Mouse (Mus musculus) WW6 (cell line): ENCODE data around the gene Bach2.

Experiments used
- DNase-seq: peaks from one replicate; pipeline ENCODE4 v3.0.0-alpha.2; 2013; ENCODE audit warnings: low read depth, low spot score

Gene Bach2

DNA sequence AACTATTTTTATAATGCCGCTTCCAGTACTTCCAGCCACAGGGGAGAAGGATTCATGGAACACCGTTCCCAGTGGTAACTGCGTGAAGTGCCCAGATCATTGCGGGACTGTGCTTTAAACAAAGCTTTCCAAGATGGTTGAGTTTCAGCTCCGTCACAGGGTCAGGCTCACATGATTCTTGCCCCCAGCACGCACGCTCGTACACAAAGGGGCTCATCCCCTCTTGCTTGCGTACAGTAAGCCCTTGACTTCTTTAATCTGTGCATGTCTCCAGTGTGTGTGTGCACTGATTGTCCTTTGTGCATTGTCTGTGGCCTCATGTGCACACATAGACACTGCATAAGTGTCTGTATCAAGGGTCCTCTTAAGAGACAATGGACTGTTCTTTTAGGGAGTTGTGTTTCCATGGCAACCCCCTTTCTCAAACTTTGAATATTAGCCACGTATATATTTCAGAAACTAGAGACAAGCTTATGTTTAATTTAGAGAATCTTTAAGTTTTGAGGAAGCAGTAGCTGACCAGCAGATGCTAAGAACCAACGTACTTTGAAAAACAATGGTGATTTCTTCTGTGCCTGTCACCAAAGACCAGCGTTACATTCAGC, 119.5 kb downstream of the Bach2 start:
- DNase-seq: no peak

DNA sequence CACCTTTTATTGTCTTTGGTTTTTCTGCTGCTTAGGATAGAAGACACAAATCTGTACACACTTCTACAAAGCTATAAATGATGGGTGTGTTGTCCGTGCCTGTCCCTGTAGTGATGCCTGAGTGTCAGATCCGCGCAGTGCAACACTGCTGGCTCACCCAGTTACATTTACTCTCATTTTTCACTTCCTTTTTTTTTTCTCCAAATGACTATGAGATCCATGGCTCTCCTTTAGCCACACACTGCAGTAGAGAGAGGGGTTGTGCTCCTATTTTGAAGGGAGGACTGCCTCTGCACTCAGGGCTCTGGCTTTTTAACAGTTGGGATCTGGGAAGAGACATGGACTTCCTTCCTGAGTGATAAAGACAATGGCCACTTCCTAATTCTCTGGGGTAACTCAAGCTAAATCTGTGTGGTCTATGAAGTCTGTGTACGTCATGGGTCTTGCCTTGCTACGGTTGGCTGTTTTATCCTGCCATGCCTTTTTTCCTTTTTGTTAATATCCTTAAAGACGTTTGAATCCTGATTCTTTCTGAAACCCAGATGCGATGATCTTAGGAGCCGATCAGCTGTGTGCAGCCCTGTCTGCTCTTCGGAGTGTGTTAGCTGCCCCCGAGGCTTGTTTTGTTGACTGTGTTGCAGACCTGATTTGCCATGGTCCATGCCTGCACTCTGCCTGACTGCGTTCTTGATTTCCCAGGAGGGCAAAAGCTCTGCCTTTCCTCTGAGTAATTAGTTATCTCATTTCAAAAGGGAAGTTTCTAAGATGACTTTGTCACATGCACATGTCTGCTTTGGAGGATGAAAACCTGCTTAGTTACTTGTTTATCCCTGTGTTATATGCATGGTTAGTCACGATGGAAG, 120.2 kb downstream of the Bach2 start:
- DNase-seq: no peak

DNA sequence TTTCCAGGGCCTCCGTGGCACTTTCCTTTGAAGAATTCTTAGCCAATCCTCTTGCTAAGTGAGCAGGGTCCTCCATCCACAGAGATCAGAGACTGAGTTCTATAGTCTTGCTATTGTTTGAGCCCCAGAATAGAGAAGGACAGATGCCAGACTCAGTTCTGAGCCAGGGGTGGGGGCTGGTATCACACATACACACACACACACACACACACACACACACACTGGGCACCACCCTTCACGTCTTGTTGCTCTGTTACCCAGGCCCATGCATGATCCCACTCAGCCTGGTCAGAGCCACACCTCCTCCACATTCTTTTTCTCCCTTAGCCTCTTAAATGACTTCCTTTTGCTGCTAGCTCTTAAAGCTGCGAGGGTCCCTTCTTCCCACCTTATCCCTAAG, 121.0 kb downstream of the Bach2 start:
- no peak for DNase-seq

DNA sequence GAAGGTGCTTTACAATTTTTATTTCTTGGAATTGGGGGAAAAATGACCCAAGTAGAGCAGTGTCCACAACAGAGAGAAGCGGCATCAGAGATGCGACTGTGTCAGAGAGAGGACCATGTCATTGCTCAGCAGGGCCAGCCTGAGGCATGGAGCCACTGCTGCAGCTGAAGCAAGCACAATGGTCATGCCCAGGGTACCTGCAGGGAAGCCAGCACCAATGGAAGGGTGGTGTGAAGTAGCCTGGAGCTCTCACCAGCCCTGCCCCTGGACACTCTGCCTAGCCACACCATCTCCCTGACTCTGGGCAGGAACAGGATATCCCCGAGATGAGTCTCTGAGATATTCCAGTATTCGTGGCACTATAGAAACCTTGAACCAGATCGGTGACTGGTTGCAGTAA, 121.9 kb downstream of the Bach2 start:
- DNase-seq: no peak

DNA sequence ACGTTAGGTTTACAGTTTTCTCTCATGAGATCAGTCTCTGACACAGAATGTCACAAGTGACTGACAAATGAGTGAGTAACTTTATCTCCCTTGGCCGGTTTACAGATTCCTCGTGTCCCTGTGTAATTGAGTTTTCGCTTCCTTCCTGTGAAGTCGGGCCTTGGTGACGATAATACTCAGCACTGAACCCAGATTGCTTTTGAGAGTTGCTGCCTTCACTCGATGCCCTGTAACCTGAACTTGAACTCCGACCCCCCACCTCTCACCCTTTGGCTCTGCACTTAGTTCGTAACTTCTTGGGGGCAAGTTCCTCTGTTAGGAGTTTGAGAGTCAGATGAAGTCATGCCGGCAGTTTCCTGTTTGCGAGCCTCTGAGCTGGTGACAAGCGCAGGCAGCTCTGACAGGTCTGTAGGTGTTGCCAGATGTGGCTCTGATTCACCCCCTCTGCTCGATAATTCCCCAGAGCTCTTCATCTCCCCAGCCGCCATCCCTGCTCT, 124.9 kb downstream of the Bach2 start:
- no peak for DNase-seq

DNA sequence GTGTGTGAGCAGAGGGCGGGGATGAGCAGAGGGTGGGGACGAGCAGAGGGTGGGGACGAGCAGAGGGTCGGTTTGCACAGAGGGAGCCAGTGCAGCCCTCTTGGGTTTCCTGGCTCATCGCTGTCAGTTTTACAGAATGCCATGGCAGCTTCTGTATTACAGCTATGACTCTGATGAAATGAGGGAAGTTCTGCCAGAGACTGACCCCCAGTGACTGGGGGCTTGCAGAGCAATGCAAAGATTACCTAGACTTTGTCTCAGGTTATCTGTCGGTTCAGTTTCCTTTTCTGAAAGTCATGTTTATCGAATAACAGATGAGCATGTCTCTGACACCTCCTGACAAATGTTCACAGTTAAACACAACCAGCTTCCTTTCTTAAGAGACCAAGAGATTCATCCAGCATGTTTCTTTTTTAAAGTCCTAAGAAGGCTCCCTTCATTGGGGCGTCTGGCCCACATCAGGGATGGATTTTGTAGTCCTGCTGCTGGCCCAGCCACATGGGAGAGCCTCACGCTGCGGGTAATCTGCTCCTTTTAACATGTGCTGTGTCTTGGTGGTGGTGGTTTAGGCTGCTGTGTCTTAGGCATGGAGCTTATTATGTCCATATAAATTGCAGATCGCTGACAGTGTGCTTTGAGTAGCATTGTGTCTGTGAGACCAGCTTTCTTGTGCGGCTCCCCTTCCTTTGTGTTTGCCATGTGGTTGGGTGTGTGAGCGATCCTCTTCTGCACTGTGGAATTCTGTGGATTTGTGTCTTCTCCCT, 126.7 kb downstream of the Bach2 start:
- DNase-seq: no peak

DNA sequence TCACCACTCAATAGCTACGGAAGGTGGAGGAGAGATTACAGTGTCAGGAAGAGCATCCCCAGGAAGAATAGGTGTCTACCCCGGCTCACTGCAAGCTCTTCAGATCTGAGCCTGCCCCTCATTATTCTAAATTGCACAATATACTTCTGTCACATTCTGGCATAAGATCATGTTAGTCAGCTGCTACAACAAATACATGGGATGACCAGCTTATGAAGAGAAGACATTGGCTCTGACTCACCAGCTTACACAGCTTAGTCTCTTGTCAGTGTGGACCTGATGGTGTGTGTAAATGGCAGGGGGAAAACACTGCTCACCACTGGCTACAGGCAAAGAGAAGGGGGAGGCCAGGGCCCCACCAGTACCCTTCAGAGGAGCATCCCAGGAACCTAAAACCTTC, 127.6 kb downstream of the Bach2 start:
- DNase-seq: no peak

DNA sequence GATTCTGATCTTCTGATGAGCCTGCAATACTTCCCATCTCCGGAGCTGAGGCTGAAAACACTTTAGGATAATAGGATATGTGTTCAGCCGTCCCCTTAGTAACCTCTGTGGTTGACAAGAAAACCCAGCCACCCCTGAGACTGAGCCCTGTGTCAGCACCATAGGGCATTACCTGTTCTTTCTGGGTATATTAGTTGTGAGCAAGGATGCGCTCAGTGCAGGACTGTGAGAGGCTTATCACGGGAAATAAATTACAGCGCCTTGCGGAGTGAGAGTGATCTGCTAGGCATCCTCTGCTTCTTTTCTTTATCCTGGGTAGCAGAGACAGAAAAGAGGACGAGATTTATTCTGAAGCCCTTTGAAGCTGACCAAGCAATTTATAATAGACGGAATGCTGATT, 129.7 kb downstream of the Bach2 start:
- no peak for DNase-seq

DNA sequence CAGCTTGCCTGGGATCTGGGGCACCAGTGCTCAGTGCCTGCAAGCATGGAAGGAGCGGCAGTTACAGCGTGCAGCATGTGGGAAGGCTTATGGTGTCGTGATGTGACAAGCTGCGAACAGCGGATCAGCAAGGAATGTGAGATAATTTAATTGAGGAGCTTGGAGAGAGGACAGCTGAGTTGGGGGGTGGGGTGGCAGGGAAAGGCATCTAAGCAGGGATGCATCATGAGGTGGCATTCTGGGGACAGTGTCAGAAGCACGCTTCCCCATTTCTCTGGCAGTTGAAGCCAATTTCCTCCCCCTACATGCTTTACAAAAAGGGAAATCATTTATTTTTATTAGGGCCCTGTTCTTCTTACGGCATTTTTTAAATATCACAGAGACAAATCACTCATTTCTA, 134.5 kb downstream of the Bach2 start:
- DNase-seq: no peak

DNA sequence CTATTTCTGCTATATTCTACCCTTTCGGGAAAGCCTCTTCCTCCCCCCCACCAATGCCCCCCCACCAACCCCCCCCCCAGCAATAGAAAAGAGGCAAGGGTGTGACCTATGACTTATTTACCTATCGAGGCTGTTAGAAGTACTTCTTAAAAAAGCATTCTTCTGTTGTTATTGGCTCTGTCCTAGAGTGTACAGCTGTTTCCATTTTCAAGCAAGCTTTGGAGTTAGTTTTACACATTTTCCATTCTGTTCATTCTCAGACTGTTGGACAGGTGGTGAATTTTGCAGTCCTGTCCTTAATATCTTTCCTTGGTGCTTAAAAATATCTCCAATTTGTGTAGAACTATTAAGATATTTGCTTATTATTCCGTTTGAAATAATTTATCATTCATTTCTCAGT, 134.9 kb downstream of the Bach2 start:
- no peak for DNase-seq

DNA sequence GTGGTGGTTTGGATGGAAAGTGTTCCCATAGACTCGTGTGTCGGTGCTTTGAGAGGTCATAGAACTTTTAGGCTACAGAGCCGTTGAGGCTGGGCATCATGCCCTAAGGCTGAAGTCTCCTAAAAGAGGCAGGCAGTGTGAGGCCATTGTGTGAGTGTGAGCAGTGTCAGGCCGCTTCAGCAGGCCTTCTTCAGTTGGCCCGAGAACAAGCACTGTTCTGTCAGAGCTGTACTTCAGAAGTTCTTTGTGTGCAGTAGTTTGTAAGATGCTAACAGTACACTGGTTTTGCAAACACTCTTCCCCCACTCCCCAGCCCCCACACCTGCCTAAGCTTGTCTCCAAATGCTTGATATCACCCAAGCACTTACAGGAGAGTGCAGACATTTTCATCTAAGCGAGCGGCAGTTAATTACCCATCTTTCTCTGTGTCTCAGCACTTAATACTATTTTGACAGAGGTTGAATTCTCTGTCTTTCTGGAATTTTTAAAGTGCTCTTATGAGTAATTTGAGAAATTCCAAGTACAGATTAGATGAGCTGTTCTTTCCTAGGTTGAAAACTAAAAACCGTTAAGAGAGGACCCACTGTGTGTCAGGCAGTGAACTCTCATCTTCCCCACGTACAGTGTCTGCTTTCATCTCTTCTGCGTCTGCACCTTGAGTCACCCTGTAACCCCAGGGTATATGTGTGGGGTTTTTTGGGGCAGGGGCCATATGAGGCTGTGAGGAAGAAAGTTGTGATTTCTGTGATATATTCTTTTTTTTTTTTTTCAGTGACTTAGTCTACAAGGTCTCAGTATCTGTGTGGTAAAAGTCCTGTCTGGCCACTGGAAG, 136.4 kb downstream of the Bach2 start:
- no peak for DNase-seq

DNA sequence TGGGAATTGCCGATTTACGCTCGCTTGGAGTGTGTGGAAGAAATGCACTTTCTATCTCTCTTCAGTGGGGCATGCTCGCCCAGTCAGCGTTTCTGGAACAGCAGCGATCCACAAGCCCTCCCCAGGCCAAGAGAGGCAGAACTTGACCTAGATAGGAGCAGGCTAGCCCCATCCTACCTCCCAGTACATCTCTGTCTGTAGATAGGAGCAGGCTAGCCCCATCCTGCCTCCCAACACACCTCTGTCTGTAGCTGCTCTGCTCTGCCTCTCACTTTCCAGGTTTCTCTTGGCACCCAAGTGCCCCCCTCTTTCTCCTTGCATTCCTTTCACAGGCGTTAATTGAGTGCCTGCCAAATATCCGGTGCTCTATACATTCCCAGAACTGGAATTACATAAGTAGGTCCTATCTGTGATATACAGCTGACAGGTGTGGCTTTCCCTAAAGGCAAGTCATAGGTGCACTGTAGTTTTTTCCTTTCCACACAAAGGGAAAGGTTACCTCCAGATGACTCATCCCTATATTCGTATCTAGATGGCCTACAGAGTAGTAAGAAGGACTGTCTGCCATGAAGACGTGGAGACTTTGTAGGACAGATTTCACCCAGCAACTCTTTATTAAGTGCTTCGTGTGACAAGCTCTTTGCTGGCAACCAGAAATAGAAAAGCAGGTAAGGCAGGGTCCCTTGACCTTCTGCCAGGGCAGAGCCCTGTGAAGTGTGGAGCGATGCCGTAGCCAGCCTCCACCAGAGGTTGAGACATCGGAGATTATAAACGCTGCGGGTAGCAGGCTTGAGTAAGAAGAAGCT, 137.3 kb downstream of the Bach2 start:
- no peak for DNase-seq

DNA sequence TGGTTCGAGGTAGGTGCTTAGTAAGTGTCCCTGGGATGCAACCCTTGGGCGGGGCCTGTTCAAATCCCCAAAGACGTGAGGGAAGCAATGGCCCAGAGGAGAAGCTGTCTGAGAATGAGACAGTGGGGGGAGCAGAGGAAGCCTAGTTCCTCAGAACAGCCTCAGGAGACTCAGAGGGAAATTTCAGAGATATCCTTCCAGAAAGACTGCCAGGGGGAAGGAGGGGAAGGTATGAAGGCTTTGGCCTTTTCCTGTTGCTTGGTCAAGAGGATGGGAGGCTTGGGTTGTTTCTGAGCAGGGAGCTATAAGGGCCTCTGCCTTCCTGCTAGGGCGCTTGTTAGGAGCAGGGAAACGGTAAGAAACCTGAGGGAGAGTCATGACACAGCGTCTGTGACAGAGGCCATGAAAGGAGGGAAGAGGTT, 137.9 kb downstream of the Bach2 start:
- DNase-seq: no peak

DNA sequence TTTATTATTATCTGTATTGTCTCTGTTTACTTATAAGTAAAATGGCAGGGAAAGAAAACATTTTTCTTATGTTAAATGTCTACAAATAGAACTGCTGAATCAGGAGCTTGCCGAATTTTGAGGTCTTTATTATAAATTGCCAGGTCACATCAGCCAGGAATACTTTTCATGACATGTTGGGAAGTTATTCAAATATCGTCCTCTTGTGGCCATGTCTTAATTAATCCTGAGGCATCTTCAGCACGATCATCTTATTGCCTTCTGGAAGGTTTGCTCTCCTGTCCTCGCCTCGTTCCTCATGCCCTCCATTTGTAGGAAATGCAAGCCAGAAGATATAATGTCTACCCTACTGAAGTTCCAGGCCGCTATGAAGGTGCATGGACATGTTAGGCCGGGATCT, 140.5 kb downstream of the Bach2 start:
- no peak for DNase-seq

DNA sequence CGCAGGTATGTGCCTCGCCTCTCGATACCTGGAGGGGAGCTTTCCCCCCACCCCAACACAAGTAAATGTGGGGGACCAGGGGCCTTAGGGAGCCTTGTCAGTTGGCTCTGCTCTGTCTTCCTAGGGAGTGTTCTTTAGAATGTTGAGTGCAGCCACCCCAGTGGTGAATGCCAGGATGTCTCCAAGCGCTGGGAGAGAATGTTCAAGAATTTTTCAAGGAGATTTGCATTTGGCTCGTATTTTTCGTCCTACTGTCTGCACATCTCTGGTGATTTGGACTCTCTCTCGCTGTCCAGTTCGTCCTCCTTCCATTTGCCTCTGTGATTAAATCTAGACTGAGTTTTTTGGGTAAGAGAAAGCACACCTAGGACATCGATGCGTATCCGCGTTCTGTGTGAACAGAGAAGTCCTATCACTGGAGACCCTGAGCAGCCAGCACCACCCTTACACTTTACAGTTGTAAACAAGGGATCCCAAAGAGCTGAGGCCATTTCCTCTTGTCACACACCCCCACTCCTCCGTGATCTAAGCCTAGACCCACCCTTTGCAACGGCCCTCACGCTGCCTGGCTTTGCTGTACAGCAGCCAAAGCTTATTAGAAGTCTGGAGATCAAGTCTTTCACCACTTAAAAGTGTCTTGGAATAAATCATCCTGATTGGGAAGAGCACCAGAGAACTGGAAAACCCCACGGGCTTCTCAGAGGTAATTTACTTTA, 143.2 kb downstream of the Bach2 start:
- no peak for DNase-seq

DNA sequence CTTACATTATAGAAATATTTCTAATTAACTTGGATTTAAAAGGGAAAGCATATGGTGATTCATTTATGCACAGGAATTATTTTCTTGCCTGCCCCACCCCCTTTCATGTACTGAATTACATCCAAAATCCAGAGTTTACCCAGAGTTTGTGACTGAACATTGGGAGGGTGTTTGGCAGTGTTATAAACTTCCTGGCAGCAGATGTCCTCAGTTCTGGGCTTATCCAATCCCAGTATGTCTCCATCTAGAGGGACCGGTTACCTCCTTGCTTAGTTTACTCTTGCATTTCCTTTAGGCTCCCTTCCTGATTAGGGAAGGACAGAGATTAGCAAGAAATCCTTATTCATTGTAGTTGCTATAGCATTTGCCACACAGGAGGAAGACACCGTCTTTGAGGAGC, 146.5 kb downstream of the Bach2 start:
- no peak for DNase-seq

DNA sequence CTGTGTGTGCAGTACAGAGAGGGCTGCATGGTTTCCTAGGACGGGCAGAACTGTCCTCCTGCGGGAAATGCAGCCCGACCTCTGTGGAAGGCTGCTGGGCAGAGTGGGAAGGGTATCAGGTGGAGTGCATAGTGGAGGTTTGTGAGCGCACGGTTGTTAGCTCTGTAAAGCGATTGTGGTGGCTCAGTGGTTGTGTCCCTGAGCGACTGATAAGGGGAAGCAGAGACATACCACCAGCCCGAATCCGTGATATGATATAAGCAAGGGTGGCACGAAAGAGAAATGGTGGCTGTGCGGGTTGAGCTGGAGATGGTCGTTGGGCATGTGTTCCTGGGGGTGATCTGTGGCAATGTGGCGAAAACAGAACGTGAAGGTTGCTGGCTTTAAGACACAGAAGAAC, 147.0 kb downstream of the Bach2 start:
- no peak for DNase-seq

DNA sequence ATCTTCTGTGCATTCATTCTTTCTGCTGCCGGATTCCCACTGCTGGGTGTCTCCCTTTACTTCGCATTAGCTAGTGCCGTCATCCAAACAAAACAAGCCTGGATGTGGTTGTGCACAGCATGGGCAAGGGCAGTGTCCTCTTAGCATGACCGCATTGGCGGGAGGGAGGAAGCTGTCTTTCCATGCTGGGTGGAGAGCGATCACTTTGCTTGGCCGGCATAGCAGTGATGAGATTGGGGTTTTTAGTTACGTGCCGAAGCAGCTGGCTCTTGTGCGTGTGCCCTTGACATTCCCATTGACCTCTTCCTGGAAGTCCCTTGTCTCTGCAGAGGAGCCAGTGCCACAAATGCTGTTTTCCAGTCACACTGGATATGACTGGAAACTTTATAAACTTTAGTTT, 147.7 kb downstream of the Bach2 start:
- DNase-seq: no peak

DNA sequence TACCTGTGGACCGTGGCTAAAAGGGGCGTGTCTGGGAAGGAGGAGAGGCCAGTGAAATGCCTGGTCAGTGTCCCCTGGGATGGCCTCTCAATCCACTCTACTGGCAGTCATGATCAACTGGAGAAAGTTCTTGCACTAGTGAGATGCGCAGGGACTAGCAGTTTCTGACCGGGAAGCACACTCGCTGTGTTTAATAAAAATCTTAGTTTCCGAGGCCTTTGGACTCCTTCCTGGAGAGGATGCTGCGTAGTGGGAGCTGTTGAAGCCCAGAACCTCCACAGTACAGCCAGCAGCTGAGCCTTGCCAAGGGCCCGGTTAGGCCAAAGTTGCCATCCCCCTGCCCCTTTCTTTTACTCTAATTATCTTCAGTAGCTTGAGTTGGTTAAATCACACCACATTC, 148.3 kb downstream of the Bach2 start:
- no peak for DNase-seq
